Mouse (Mus musculus): ENCODE results near the gene Cdhr2.

DNA sequence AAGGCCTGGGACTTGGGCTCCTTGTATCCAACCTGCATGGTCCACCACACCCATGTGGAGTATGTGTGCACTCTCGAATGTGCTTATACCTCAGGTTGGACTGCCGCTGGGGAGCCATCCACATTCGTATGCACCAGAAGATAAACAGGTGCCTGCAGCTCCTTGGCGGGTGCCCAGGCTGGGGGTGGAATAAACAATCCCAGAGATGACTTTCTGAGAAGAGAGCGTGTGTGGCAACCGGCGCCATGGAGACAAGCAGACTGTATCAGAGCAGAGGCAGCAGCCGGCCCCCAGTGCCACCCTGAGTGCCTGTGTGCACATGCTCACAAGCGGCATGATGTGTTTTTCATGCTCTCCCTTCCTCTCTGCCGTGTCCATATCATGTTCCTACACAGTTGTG is 51.4 kb downstream of the Cdhr2 start:
- TF ChIP-seq CTCF (IDR thresholded peaks at IDR 0.05; ENCODE audit: extremely low read depth, insufficient read depth, low read length) (no peak), POLR2A (IDR thresholded peaks at IDR 0.05; ENCODE audit: extremely low read depth, insufficient read depth, low read length) (0 out of 2 replicates have a peak, but pooled peaks have one; percentile 30)

All from cortical plate, adult 2 months (tissue).